Comparison of ENCODE assay signal across 8 mouse cellular contexts in genomic region chr12:21316869-21317265, GRCm38 (mm10). TPM values are rescaled to one million over a fixed set of nuclear protein-coding genes. Genes with fewer than 3 reads are reported as not detected.
A peak's percentile ranks its signal among the peaks of the same experiment; 100 is the strongest.
DNase-seq lines count a peak whose midpoint lies in the region; ATAC-seq lines count a peak whose summit lies in the region.

No protein-coding gene starts in this region.

- 0 out of 2 replicates have a peak, but pooled peaks cover 4% of the 10 kb centered on the region for H3K4me1 ChIP-seq in neural tube, embryonic 11.5 days (ENCODE audit: control insufficient read depth, insufficient read depth, low read length)
- H3K4me1 ChIP-seq in embryonic facial prominence, embryonic 11.5 days (ENCODE audit: control insufficient read depth, insufficient read depth, low read length) = no peaks in the 10 kb centered on the region
- H3K4me1 ChIP-seq in limb, embryonic 10.5 days = peaks cover 7% of the 10 kb centered on the region
- H3K4me1 ChIP-seq in midbrain, embryonic 15.5 days = 0 out of 2 replicates have a peak, but pooled peaks cover 5% of the 10 kb centered on the region

- intact Hi-C loops in heart, postnatal 10 days (cut with DNase I) = loop anchor here (5.0 to 10.0 kb wide), 3 partner anchors 100 to 390 kb away; partner anchors contain the start of gene Ywhaq

- 46% methylated on average over 7 of the region's 7 CpGs for WGBS in neural tube, embryonic 11.5 days
- whole genome bisulfite sequencing in embryonic facial prominence, embryonic 11.5 days = 40% methylated on average over 7 of the region's 7 CpGs
- WGBS in limb, embryonic 10.5 days = 47% methylated on average over 7 of the region's 7 CpGs
- WGBS in midbrain, embryonic 15.5 days = 30% methylated on average over 7 of the region's 7 CpGs

- peak overlapping the region; percentile 83 for H3K9ac ChIP-seq in neural tube, embryonic 11.5 days (ENCODE audit: low read length)
- peak overlapping the region; percentile 75 for H3K9ac ChIP-seq in embryonic facial prominence, embryonic 11.5 days (replicated peaks; ENCODE audit: low read length)
- peak overlapping the region; percentile 59; the same call in 1 of the 2 replicates for H3K9ac ChIP-seq in midbrain, embryonic 15.5 days

- no peak overlapping the region for H3K27ac ChIP-seq in neural tube, embryonic 11.5 days (ENCODE audit: low read depth, low read length)
- no peak overlapping the region for H3K27ac ChIP-seq in embryonic facial prominence, embryonic 11.5 days (replicated peaks; ENCODE audit: low read depth, low read length)
- peak overlapping the region; percentile 92 for H3K27ac ChIP-seq in limb, embryonic 10.5 days
- H3K27ac ChIP-seq in midbrain, embryonic 15.5 days = no peak overlapping the region

- H3K27me3 ChIP-seq in neural tube, embryonic 11.5 days (ENCODE audit: control insufficient read depth, insufficient read depth, low read length) = no peaks in the 10 kb centered on the region
- H3K27me3 ChIP-seq in embryonic facial prominence, embryonic 11.5 days (ENCODE audit: control insufficient read depth, insufficient read depth, low read length) = no peaks in the 10 kb centered on the region
- H3K27me3 ChIP-seq in limb, embryonic 10.5 days (ENCODE audit: low read depth, poor library complexity, severe bottlenecking) = no peaks in the 10 kb centered on the region
- H3K27me3 ChIP-seq in midbrain, embryonic 15.5 days (replicated peaks) = no peaks in the 10 kb centered on the region

- DNase-seq in neural tube, embryonic 11.5 days (ENCODE audit: low spot score) = no peak
- no peak for DNase-seq in neural tube, embryonic 10.5 days (ENCODE audit: extremely low spot score, low spot score)
- DNase-seq in embryonic facial prominence, embryonic 11.5 days (ENCODE audit: low spot score) = no peak
- peak; percentile 46 to 52 for DNase-seq in heart, postnatal 10 days
- no peak for DNase-seq in limb, embryonic 10.5 days (ENCODE audit: low spot score)
- DNase-seq in spleen, adult 18-20 months = no peak

- peak overlapping the region; percentile 70 for H3K4me3 ChIP-seq in neural tube, embryonic 11.5 days (ENCODE audit: low read depth, low read length)
- peak overlapping the region; percentile 58 for H3K4me3 ChIP-seq in embryonic facial prominence, embryonic 11.5 days (ENCODE audit: low read depth, low read length)
- H3K4me3 ChIP-seq in limb, embryonic 10.5 days = peak overlapping the region; percentile 78
- peak overlapping the region; percentile 59 for H3K4me3 ChIP-seq in midbrain, embryonic 15.5 days

- H3K36me3 ChIP-seq in neural tube, embryonic 11.5 days (ENCODE audit: control insufficient read depth, insufficient read depth, low read length) = 0 out of 2 replicates have a peak, but pooled peaks cover 2% of the 10 kb centered on the region
- H3K36me3 ChIP-seq in embryonic facial prominence, embryonic 11.5 days (replicated peaks; ENCODE audit: control insufficient read depth, insufficient read depth, low read depth, low read length) = peaks cover 4% of the 10 kb centered on the region; the same call in 1 of the 2 replicates
- peaks cover 69% of the 10 kb centered on the region for H3K36me3 ChIP-seq in limb, embryonic 10.5 days
- H3K36me3 ChIP-seq in midbrain, embryonic 15.5 days (replicated peaks) = peaks cover 23% of the 10 kb centered on the region; the same call in 1 of the 2 replicates

- no peaks in the 10 kb centered on the region for H3K9me3 ChIP-seq in neural tube, embryonic 11.5 days (ENCODE audit: control insufficient read depth, low read length)
- H3K9me3 ChIP-seq in embryonic facial prominence, embryonic 11.5 days (replicated peaks; ENCODE audit: control insufficient read depth, low read length) = no peaks in the 10 kb centered on the region
- no peaks in the 10 kb centered on the region for H3K9me3 ChIP-seq in limb, embryonic 10.5 days (replicated peaks)
- H3K9me3 ChIP-seq in midbrain, embryonic 15.5 days = no peaks in the 10 kb centered on the region

- no peak for ATAC-seq in neural tube, embryonic 11.5 days (ENCODE audit: insufficient read depth, low FRiP score, low TSS enrichment)
- no peak for ATAC-seq in embryonic facial prominence, embryonic 11.5 days (replicated peaks; ENCODE audit: insufficient number of reproducible peaks, low FRiP score, low TSS enrichment, low read depth)
- ATAC-seq in midbrain, embryonic 15.5 days (replicated peaks) = no peak
- ATAC-seq in monocyte, adult 5-6 weeks (replicated peaks; ENCODE audit: insufficient number of reproducible peaks, low FRiP score, low TSS enrichment, poor library complexity, severe bottlenecking) = no peak

- H3K4me2 ChIP-seq in neural tube, embryonic 11.5 days (ENCODE audit: low read depth) = peak overlapping the region; percentile 62
- peak overlapping the region; percentile 46 for H3K4me2 ChIP-seq in embryonic facial prominence, embryonic 11.5 days (ENCODE audit: low read depth, low read length)
- H3K4me2 ChIP-seq in midbrain, embryonic 15.5 days = peak overlapping the region; percentile 73

RNA-seq across cellular contexts. Expression of gene Iah1, which starts 0.7 kb away (rescaled TPM):
- polyA plus RNA-seq in neural tube, embryonic 11.5 days (2014; fragmentation: Nextera tagmentation; extraction: Ambion mirVana) = 45.6 and 47.2 TPM in 2 replicates
- 54.3 and 60.8 TPM in 2 replicates for polyA plus RNA-seq in embryonic facial prominence, embryonic 11.5 days (2014; fragmentation: Nextera tagmentation; extraction: Ambion mirVana)
- total RNA-seq in heart, postnatal 10 days (2021) = 10 to 100 TPM; 26.7 to 28.0 TPM
- polyA plus RNA-seq in limb, embryonic 10.5 days (2016; fragmentation: Nextera tagmentation; extraction: Ambion mirVana) = 50.3 and 51.3 TPM in 2 replicates
- polyA plus RNA-seq in midbrain, embryonic 15.5 days (2015; fragmentation: Nextera tagmentation; extraction: Ambion mirVana) = 27.2 and 27.8 TPM in 2 replicates
- total RNA-seq in monocyte, adult 5-6 weeks (2017) = 10.9 to 21.8 TPM (median 14.6 TPM) in 3 replicates

RNA-seq across cellular contexts. Expression of gene Itgb1bp1, which starts 30.8 kb away (rescaled TPM):
- polyA plus RNA-seq in neural tube, embryonic 11.5 days (2014; fragmentation: Nextera tagmentation; extraction: Ambion mirVana) = 43.6 and 48.8 TPM in 2 replicates
- 49.5 and 50.5 TPM in 2 replicates for polyA plus RNA-seq in embryonic facial prominence, embryonic 11.5 days (2014; fragmentation: Nextera tagmentation; extraction: Ambion mirVana)
- total RNA-seq in heart, postnatal 10 days (2021) = 10 to 100 TPM; 39.6 to 42.4 TPM
- 40.3 and 43.4 TPM in 2 replicates for polyA plus RNA-seq in limb, embryonic 10.5 days (2016; fragmentation: Nextera tagmentation; extraction: Ambion mirVana)
- 32.5 and 34.0 TPM in 2 replicates for polyA plus RNA-seq in midbrain, embryonic 15.5 days (2015; fragmentation: Nextera tagmentation; extraction: Ambion mirVana)
- total RNA-seq in monocyte, adult 5-6 weeks (2017) = 25.2 to 56.4 TPM (median 39.1 TPM) in 3 replicates

RNA-seq across cellular contexts. Expression of gene Cpsf3, which starts 31.7 kb away (rescaled TPM):
- 136 and 138 TPM in 2 replicates for polyA plus RNA-seq in neural tube, embryonic 11.5 days (2014; fragmentation: Nextera tagmentation; extraction: Ambion mirVana)
- polyA plus RNA-seq in embryonic facial prominence, embryonic 11.5 days (2014; fragmentation: Nextera tagmentation; extraction: Ambion mirVana) = 145 and 148 TPM in 2 replicates
- 10 to 100 TPM; 42.9 to 46.0 TPM for total RNA-seq in heart, postnatal 10 days (2021)
- polyA plus RNA-seq in limb, embryonic 10.5 days (2016; fragmentation: Nextera tagmentation; extraction: Ambion mirVana) = 137 and 140 TPM in 2 replicates
- polyA plus RNA-seq in midbrain, embryonic 15.5 days (2015; fragmentation: Nextera tagmentation; extraction: Ambion mirVana) = 94.6 and 101 TPM in 2 replicates
- total RNA-seq in monocyte, adult 5-6 weeks (2017) = 90.5 to 117 TPM (median 105 TPM) in 3 replicates

RNA-seq across cellular contexts. Expression of gene Adam17, which starts 56.6 kb away (rescaled TPM):
- polyA plus RNA-seq in neural tube, embryonic 11.5 days (2014; fragmentation: Nextera tagmentation; extraction: Ambion mirVana) = 37.0 TPM in 2 replicates
- polyA plus RNA-seq in embryonic facial prominence, embryonic 11.5 days (2014; fragmentation: Nextera tagmentation; extraction: Ambion mirVana) = 43.6 and 46.1 TPM in 2 replicates
- total RNA-seq in heart, postnatal 10 days (2021) = 10 to 100 TPM; 49.9 to 59.8 TPM
- 43.9 and 47.9 TPM in 2 replicates for polyA plus RNA-seq in limb, embryonic 10.5 days (2016; fragmentation: Nextera tagmentation; extraction: Ambion mirVana)
- 17.3 and 17.5 TPM in 2 replicates for polyA plus RNA-seq in midbrain, embryonic 15.5 days (2015; fragmentation: Nextera tagmentation; extraction: Ambion mirVana)
- total RNA-seq in monocyte, adult 5-6 weeks (2017) = 104 to 119 TPM (median 113 TPM) in 3 replicates

Comparison
In these comparisons a context has a peak if more than half of its experiments do, and no peak if none do; other contexts are left out.
1. DNase-seq: peak in heart, postnatal 10 days (2 of 2); none in neural tube, embryonic 11.5 days (single experiment), neural tube, embryonic 10.5 days (single experiment), embryonic facial prominence, embryonic 11.5 days (single experiment), limb, embryonic 10.5 days (single experiment) and spleen, adult 18-20 months (0 of 2).
2. Peak in every context shown above with its lines, with median percentiles within 50 percentile points of each other: H3K4me2 ChIP-seq, H3K4me3 ChIP-seq and H3K9ac ChIP-seq.